Mouse (Mus musculus) neural tube, embryonic 15.5 days (tissue): ENCODE results near the gene Tmem161a. TPM values are rescaled to one million over a fixed set of nuclear protein-coding genes. Genes with fewer than 3 reads are reported as not detected.

Source experiments
- ATAC-seq: fragments of 200-750 bp; cut with Nextera tagmentation; 2 replicates; pipeline ENCODE4 v1.8.0; 2017; ENCODE audit warnings: mild to moderate bottlenecking, moderate TSS enrichment, moderate library complexity; ENCODE audit not compliant: low FRiP score
- H3K27ac ChIP-seq: fragments of 300-500 bp; sonication (generic); replicated peaks from 2 replicates; pipeline ENCODE4 v1.5.1; 2015; ENCODE audit warnings: mild to moderate bottlenecking, inconsistent platforms
- H3K27me3 ChIP-seq: fragments of 300-500 bp; sonication (generic); replicated peaks from 2 replicates; pipeline ENCODE4 v1.6.1; 2015; ENCODE audit warnings: inconsistent platforms
- H3K36me3 ChIP-seq: fragments of 300-500 bp; sonication (generic); 2 replicates; pipeline ENCODE4 v1.6.1; 2015; ENCODE audit warnings: inconsistent platforms
- H3K4me1 ChIP-seq: fragments of 300-500 bp; sonication (generic); 2 replicates; pipeline ENCODE4 v1.6.1; 2015; ENCODE audit warnings: inconsistent platforms
- H3K4me2 ChIP-seq: fragments of 300-500 bp; sonication (generic); 2 replicates; pipeline ENCODE4 v1.6.1; 2015; ENCODE audit warnings: inconsistent platforms, mild to moderate bottlenecking, moderate library complexity
- H3K4me3 ChIP-seq: fragments of 300-500 bp; sonication (generic); replicated peaks from 2 replicates; pipeline ENCODE4 v1.5.1; 2015; ENCODE audit warnings: mild to moderate bottlenecking, inconsistent platforms
- H3K9ac ChIP-seq: fragments of 300-500 bp; sonication (generic); replicated peaks from 2 replicates; pipeline ENCODE4 v1.6.1; 2015; ENCODE audit warnings: mild to moderate bottlenecking, inconsistent platforms
- H3K9me3 ChIP-seq: fragments of 300-500 bp; sonication (generic); replicated peaks from 2 replicates; pipeline ENCODE4 v1.6.1; 2016; ENCODE audit warnings: inconsistent platforms
- WGBS: fragments of 180-500 bp; shearing (Covaris S2); methylation state at CpG from one replicate; pipeline ENCODE4 v1.1.7; 2015; ENCODE audit warnings: mixed read lengths; 5-methylcytosine and 5-hydroxymethylcytosine counted together
- polyA plus RNA-seq: library from polyadenylated mRNA; unstranded; fragments of >200 nt; fragmentation: Nextera tagmentation; extraction: Ambion mirVana; gene quantifications from 2 replicates; pipeline ENCODE4 v1.2.1, GENCODE M21; 2015

The Tmem161a gene
- polyA plus RNA-seq, 1 experiment from 2014 or later, result 54.0 TPM

- peak within 1 kb of the TSS; percentile 86 for H3K27ac ChIP-seq
- H3K4me1 ChIP-seq, result peaks cover 25% of the 10 kb centered on the region
- H3K4me2 ChIP-seq, result peak within 1 kb of the TSS; percentile 78
- H3K9ac ChIP-seq, result peak within 1 kb of the TSS; percentile 89
- peak; percentile 98 for ATAC-seq
- H3K4me3 ChIP-seq, result peak within 1 kb of the TSS; percentile 73
- H3K27me3 ChIP-seq, result no peaks in the 10 kb centered on the region
- no peaks in the 10 kb centered on the region for H3K9me3 ChIP-seq
- WGBS, result under 1% methylated on average over 46 of the region's 46 CpGs
- H3K36me3 ChIP-seq, result peaks cover 37% of the 10 kb centered on the region
These were observed 32.9 kb upstream of the Tmem161a start, which contains the start of the genes Rfxank, Borcs8 and Mef2b for GRCm38 (mm10) chr8:70139026-70139857. Gene Rfxank, minus strand, starts transcription at chr8:70139154. Gene Borcs8, plus strand, starts transcription at chr8:70139499. Gene Mef2b, plus strand, starts transcription at chr8:70139711.

GRCm38 (mm10) chr8:70139981-70140380, 32.2 kb upstream of the Tmem161a start:
- Histone ChIP-seq H3K27me3 (no peaks in the 10 kb centered on the region), H3K9me3 (no peaks in the 10 kb centered on the region), H3K9ac (peak overlapping the region; percentile 89), H3K36me3 (peaks cover 37% of the 10 kb centered on the region), H3K4me3 (peak overlapping the region; percentile 73), H3K4me1 (peaks cover 25% of the 10 kb centered on the region), H3K4me2 (peak overlapping the region; percentile 78), H3K27ac (peak overlapping the region; percentile 86)
- 12% methylated on average over 9 of the region's 9 CpGs for WGBS
- ATAC-seq, result no peak

GRCm38 (mm10) chr8:70147678-70148607, 24.2 kb upstream of the Tmem161a start:
- WGBS, result 87% methylated on average over 7 of the region's 7 CpGs

GRCm38 (mm10) chr8:70150158-70150557, 22.0 kb upstream of the Tmem161a start:
- ATAC-seq, result no peak
- H3K9ac ChIP-seq, result no peak overlapping the region
- 15% methylated on average over 13 of the region's 13 CpGs for WGBS

More at GRCm38 (mm10) chr8:70147678-70148607, 24.2 kb upstream of the Tmem161a start:
- Histone ChIP-seq H3K4me1 (peaks cover 5% of the 10 kb centered on the region), H3K36me3 (peaks cover 40% of the 10 kb centered on the region), H3K9ac (no peak overlapping the region), H3K9me3 (no peaks in the 10 kb centered on the region), H3K27me3 (0 out of 2 replicates have a peak, but pooled peaks cover 3% of the 10 kb centered on the region), H3K4me3 (no peak overlapping the region), H3K27ac (no peak overlapping the region), H3K4me2 (no peak overlapping the region)
- ATAC-seq, result no peak

GRCm38 (mm10) chr8:70152537-70153257, 19.5 kb upstream of the Tmem161a start:
- peak; percentile 86 for ATAC-seq

More at GRCm38 (mm10) chr8:70150158-70150557, 22.0 kb upstream of the Tmem161a start:
- Histone ChIP-seq H3K27ac (no peak overlapping the region), H3K4me2 (no peak overlapping the region), H3K9me3 (no peaks in the 10 kb centered on the region), H3K4me1 (peaks cover 5% of the 10 kb centered on the region), H3K36me3 (peaks cover 22% of the 10 kb centered on the region), H3K4me3 (no peak overlapping the region), H3K27me3 (peaks cover 4% of the 10 kb centered on the region; the same call in 1 of the 2 replicates)

GRCm38 (mm10) chr8:70157240-70157800, 14.8 kb upstream of the Tmem161a start:
- H3K27me3 ChIP-seq, result peaks cover 3% of the 10 kb centered on the region; the same call in 1 of the 2 replicates
- WGBS, result 91% methylated on average over 1 of the region's 1 CpGs
- no peaks in the 10 kb centered on the region for H3K36me3 ChIP-seq
- H3K9ac ChIP-seq, result no peak overlapping the region
- no peak overlapping the region for H3K4me2 ChIP-seq
- no peak for ATAC-seq
- H3K9me3 ChIP-seq, result no peaks in the 10 kb centered on the region
- H3K4me1 ChIP-seq, result peaks cover 17% of the 10 kb centered on the region
- no peak overlapping the region for H3K27ac ChIP-seq
- H3K4me3 ChIP-seq, result no peak overlapping the region

More at GRCm38 (mm10) chr8:70152537-70153257, 19.5 kb upstream of the Tmem161a start:
- peak overlapping the region; percentile 49 for H3K4me2 ChIP-seq
- no peak overlapping the region for H3K9ac ChIP-seq
- peaks cover 6% of the 10 kb centered on the region; the same call in 1 of the 2 replicates for H3K27me3 ChIP-seq
- no peaks in the 10 kb centered on the region for H3K36me3 ChIP-seq
- H3K27ac ChIP-seq, result no peak overlapping the region
- no peak overlapping the region; the same call in 1 of the 2 replicates for H3K4me3 ChIP-seq
- no peaks in the 10 kb centered on the region for H3K9me3 ChIP-seq
- H3K4me1 ChIP-seq, result peaks cover 5% of the 10 kb centered on the region
- 17% methylated on average over 20 of the region's 22 CpGs for WGBS

GRCm38 (mm10) chr8:70158069-70158853, 13.9 kb upstream of the Tmem161a start:
- peak; percentile 94 for ATAC-seq
- no peaks in the 10 kb centered on the region for H3K9me3 ChIP-seq
- H3K27ac ChIP-seq, result 0 out of 2 replicates have a peak overlapping the region, but pooled peaks have one; percentile 37
- H3K4me1 ChIP-seq, result peaks cover 13% of the 10 kb centered on the region
- 15% methylated on average over 34 of the region's 40 CpGs for WGBS
- peaks cover 3% of the 10 kb centered on the region; the same call in 1 of the 2 replicates for H3K27me3 ChIP-seq
- H3K4me2 ChIP-seq, result peak overlapping the region; percentile 89
- H3K4me3 ChIP-seq, result peak overlapping the region; percentile 59
- no peaks in the 10 kb centered on the region for H3K36me3 ChIP-seq
- peak overlapping the region; percentile 71 for H3K9ac ChIP-seq

- no peaks in the 10 kb centered on the region for H3K36me3 ChIP-seq
- no peak overlapping the region for H3K4me3 ChIP-seq
- no peak for ATAC-seq
- 85% methylated on average over 4 of the region's 4 CpGs for WGBS
- H3K27me3 ChIP-seq, result peaks cover 3% of the 10 kb centered on the region; the same call in 1 of the 2 replicates
- H3K9me3 ChIP-seq, result no peaks in the 10 kb centered on the region
- H3K4me2 ChIP-seq, result peak overlapping the region; percentile 89; the same call in 1 of the 2 replicates
- H3K4me1 ChIP-seq, result peaks cover 13% of the 10 kb centered on the region
- no peak overlapping the region for H3K9ac ChIP-seq
- H3K27ac ChIP-seq, result no peak overlapping the region
These were observed 12.9 kb upstream of the Tmem161a start for GRCm38 (mm10) chr8:70159211-70159610.

GRCm38 (mm10) chr8:70160015-70160414, 12.1 kb upstream of the Tmem161a start:
- WGBS, result 77% methylated on average over 13 of the region's 13 CpGs
- Histone ChIP-seq H3K4me2 (no peak overlapping the region), H3K27ac (no peak overlapping the region), H3K4me1 (peaks cover 13% of the 10 kb centered on the region), H3K36me3 (no peaks in the 10 kb centered on the region), H3K4me3 (no peak overlapping the region), H3K27me3 (peaks cover 6% of the 10 kb centered on the region), H3K9me3 (no peaks in the 10 kb centered on the region), H3K9ac (no peak overlapping the region)
- no peak for ATAC-seq

GRCm38 (mm10) chr8:70163316-70163715, 8.8 kb upstream of the Tmem161a start:
- 91% methylated on average over 3 of the region's 3 CpGs for WGBS
- peaks cover 17% of the 10 kb centered on the region for H3K4me1 ChIP-seq
- peaks cover 15% of the 10 kb centered on the region for H3K27me3 ChIP-seq
- no peak overlapping the region for H3K27ac ChIP-seq
- H3K9ac ChIP-seq, result no peak overlapping the region
- ATAC-seq, result no peak
- H3K9me3 ChIP-seq, result no peaks in the 10 kb centered on the region
- no peak overlapping the region for H3K4me2 ChIP-seq
- no peak overlapping the region for H3K4me3 ChIP-seq
- no peaks in the 10 kb centered on the region for H3K36me3 ChIP-seq
